Mouse (Mus musculus): ENCODE measurements around the gene Exoc1.

Gene Exoc1

DNA sequence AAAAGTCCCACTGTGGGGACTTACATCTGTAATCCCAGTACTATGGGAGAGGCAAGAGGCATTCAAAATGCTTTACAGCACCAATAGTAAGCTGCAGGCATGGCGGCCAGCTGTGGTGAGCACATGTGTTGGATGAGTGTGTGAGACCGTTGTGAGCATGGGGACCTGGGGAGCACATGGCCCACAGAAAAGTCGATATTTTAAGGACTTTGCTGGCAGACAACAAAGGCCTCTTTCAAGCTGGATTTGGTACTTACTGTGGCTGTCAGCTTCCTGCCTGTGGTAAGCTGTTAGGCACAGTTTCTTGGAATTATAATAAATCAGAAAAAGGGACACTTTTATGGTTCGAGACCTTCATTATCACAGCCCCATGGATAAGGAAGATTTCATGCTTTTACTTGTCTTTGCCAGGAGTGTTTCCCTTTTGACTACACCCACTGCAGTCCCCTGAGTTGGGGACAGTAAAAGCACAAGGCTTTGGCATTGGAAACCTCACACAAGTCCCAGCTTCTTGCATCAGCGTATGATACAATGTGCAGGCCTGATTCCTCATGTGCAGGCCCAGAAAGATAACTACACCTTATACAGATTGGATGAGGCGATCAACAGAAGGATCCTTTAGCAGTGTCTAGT lies 83.9 kb downstream of the Exoc1 start:
- DNase-seq: no peak

DNA sequence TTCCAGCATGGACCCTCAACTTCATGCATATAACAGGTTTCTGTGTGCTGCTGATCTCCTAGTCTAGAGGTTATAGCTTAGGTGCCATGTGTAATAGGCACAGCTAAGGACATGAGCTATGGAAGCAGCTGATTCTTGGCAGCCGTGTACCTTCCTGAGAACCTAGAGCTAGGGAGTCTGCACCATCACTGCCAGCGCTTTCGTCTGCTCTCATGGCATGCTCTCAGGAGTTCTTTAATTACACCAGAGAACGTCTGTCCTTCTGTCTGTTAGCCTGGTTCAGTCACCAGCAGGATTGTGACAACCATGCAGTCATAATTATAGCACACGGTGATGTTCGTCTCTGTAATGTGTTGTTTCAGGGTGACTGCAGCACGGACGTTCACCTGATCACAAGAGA lies 86.2 kb downstream of the Exoc1 start:
- DNase-seq: no peak

DNA sequence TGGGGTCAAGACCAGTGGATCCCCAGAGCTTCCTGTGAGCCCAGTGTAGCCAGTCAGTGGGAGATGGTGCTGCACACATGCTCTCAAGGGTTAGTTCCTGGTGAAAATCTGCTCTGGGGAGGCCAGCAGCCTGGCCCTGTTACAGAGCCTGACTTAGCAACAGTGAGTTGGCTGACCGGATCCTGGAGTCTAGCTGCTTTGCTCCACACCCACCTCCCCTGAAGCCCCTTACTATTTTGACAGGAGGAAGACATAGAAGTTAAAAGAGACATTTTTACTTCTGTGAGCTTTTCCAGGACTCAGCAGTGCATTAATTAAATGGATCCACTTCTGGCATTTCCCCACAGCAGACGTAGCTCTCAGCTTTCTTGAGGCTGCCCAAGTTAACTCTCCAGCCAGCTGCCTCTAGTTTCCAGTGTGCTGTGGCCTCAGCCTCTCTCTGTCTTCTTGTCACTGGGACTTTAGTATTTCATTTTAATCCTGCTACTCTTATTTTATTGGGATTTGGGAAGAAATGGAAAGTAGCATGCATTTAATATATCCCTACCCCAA lies 87.2 kb downstream of the Exoc1 start:
- no peak for DNase-seq

DNA sequence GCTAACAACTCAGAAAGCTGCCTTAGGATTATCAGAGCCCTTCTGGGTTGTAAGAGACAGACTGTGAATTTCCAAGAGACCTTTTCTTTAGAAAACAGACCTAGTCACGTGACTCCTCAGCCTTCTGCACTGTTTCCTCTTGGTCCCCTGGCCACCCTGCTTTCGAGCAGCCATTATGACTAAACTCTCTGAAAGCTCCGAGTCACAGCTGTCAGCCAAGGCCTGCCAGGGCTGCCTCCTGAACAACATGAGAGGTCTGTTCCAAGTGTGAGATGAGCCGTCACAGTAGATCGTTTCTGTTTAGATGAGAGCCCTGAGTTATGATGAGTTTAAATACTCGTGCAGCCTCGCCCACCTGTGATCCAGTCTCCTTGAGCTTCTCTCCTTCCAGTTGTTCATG lies 89.6 kb downstream of the Exoc1 start:
- DNase-seq: no peak
